Comparison of ENCODE assay signal across 8 mouse cellular contexts in genomic region chr7:116701466-116702342, GRCm38 (mm10).
DNase-seq lines count a peak whose midpoint lies in the region; ATAC-seq and TF ChIP-seq lines count a peak whose summit lies in the region.

No protein-coding gene starts in this region.

- peak; percentile 72 to 77 for DNase-seq in adrenal gland, adult 18-20 months (ENCODE audit: low spot score in 2 of 2)
- DNase-seq in embryo, embryonic 10 days (ENCODE audit: low spot score) = peak; percentile 80
- DNase-seq in gastrocnemius, postnatal 25 days = peak; percentile 70
- DNase-seq in left cerebral cortex, postnatal 25 days (ENCODE audit: low spot score in 2 of 2) = peak; percentile 86 to 93
- DNase-seq in spleen, postnatal 36 days (ENCODE audit: low spot score in 2 of 2) = peak; percentile 59 to 60
- no peak for DNase-seq in c-Kit-positive CD71-positive TER-119-positive erythroid progenitor cells, embryonic 14.5 days (ENCODE audit: low spot score)

- H3K4me2 ChIP-seq in intestine, postnatal 0 days (replicated peaks; ENCODE audit: low read depth) = no peak overlapping the region
- H3K4me2 ChIP-seq in midbrain, embryonic 15.5 days = no peak overlapping the region

- intact Hi-C loops in left cerebral cortex, postnatal 25 days (cut with DNase I) = loop anchor here (2.0 to 10.0 kb wide), 5 partner anchors 156 to 1403 kb away; partner anchors contain the start of gene Xylt1

- no peaks in the 10 kb centered on the region for H3K9me3 ChIP-seq in intestine, postnatal 0 days (ENCODE audit: control insufficient read depth)
- no peaks in the 10 kb centered on the region for H3K9me3 ChIP-seq in midbrain, embryonic 15.5 days

- H3K27ac ChIP-seq in intestine, postnatal 0 days (ENCODE audit: low read depth, low read length) = no peak overlapping the region
- H3K27ac ChIP-seq in midbrain, embryonic 15.5 days = no peak overlapping the region

- H3K4me3 ChIP-seq in intestine, postnatal 0 days (ENCODE audit: low read depth, low read length) = no peak overlapping the region
- H3K4me3 ChIP-seq in midbrain, embryonic 15.5 days = no peak overlapping the region

- TF ChIP-seq CTCF in intestine, postnatal 0 days (IDR thresholded peaks at IDR 0.05; ENCODE audit: low read depth) = peak; percentile 89

- peaks cover 3% of the 10 kb centered on the region; the same call in 1 of the 2 replicates for H3K4me1 ChIP-seq in intestine, postnatal 0 days (replicated peaks; ENCODE audit: control insufficient read depth, insufficient read depth, low read length)
- H3K4me1 ChIP-seq in midbrain, embryonic 15.5 days = no peaks in the 10 kb centered on the region

- WGBS in intestine, postnatal 0 days = 45% methylated on average over 14 of the region's 14 CpGs
- WGBS in midbrain, embryonic 15.5 days = 47% methylated on average over 14 of the region's 14 CpGs

- H3K36me3 ChIP-seq in intestine, postnatal 0 days (ENCODE audit: control insufficient read depth, insufficient read depth) = no peaks in the 10 kb centered on the region
- H3K36me3 ChIP-seq in midbrain, embryonic 15.5 days (replicated peaks) = no peaks in the 10 kb centered on the region

- no peaks in the 10 kb centered on the region for H3K27me3 ChIP-seq in intestine, postnatal 0 days (replicated peaks; ENCODE audit: control insufficient read depth, insufficient read depth, low read length)
- no peaks in the 10 kb centered on the region for H3K27me3 ChIP-seq in midbrain, embryonic 15.5 days (replicated peaks)

- no peak for ATAC-seq in intestine, postnatal 0 days
- ATAC-seq in midbrain, embryonic 15.5 days (replicated peaks) = peak; percentile 81; the same call in 1 of the 2 replicates

- H3K9ac ChIP-seq in intestine, postnatal 0 days (ENCODE audit: low read depth, low read length) = no peak overlapping the region
- no peak overlapping the region for H3K9ac ChIP-seq in midbrain, embryonic 15.5 days
